Mouse (Mus musculus) kidney, adult 8-10 months (tissue): Measurements from ENCODE around the gene Fmnl1.

Experiments
- DNase-seq, 2 experiments: peaks; one replicate each; pipeline ENCODE4 v3.0.0; 2022

Gene Fmnl1

DNA sequence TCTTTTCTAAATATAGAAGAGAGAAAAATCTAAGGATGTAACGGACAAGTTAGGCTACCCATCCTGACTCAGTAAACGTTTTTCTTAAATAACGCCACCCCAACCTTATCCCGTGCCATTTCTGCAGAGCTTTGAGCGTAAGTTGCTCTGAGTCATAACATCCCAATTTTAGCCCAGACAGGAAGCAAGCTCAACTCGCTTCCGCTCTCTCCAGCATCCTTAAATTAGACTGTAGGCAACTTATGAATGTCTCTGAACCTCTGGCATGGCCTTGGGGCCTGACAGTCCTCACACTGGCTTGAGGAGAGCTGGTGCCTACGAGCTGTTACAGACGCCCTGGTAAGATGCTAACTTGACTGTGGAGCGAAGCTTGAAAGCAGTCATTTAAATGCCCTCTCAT is 52.5 kb downstream of the Fmnl1 start:
- peak in 1 of 2 experiments; percentile 36 for DNase-seq

DNA sequence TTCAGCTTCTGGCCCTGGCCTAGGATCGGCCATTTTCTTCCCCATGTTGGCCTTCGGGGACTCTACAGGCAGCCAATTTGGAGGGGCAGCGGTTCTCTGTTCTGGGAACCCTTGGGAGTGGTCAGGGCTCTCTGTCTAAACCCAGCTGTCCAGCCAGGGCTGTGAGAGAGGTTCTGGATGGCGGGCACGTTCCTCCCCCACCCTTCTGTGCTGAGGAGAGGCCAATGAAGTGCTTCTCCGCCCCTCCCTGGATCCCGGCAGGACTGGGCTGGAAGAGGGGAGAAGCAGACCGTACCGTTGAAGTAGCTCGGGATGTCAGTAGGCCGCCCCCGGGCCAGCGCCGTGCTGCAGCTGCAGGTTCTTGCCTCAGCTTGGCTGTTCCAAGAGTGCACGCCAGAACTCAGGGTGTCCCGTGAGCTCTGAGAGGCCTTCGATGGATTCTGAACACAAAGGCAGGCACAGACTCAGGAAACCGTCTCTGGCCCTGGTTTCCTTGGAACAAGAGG is 53.1 kb downstream of the Fmnl1 start:
- no peak for DNase-seq

DNA sequence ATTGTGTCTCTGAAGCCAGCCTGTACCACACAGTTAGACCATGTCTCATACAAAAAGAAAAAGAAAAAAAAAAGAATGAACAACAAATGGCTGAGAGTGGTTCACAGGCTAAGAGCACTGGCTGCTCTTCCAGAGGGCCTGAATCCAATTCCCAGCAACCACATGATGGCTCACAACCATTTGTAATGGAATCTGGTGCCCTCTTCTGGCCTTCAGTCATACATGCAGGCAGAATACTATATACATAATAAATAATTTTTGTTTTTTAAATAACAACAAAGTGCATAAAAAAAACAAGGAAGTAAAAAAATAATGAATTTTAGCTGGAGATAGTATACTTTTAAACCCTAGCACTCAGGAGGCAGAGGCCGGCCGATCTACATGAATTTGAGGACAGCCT is 58.7 kb downstream of the Fmnl1 start:
- DNase-seq: no peak

DNA sequence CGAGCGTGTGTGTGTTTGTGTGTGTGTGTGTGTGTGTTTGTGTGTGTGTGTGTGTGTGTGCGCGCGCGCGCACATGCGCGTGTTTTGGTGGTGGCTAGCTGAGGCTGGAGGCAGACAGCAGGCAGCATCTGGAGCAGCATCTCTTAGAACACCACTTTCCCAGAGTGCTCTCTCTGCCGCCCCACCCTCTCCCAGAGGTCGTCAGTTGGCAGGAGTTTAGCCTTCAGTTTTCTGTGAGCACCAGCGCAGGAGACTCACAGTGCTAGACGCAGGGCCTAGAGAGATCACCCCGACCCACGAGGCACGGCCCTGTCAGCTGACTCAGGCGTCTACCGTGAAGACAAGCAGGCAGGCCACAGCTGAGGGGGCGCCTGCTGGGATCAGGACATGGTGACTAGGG is 59.7 kb downstream of the Fmnl1 start:
- DNase-seq: no peak

DNA sequence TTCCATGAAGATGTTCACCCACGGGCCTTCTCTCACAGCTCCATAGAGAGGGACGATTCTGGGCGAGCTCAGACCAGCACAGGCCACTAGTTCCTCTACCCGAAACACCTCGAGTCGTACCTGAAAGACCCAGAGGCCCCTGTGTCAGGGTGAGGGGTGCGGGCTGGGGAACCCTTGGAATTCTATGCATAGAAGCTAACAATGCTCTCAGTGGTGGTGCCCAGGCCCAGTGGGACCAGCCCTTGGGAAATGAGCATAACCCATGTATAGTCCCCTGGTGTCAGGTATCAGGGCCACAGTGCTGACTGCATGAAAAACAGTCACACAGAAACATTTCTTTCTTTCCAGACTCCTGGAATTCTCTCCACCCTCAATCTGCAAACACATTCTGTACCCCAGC is 60.5 kb downstream of the Fmnl1 start:
- DNase-seq: no peak

DNA sequence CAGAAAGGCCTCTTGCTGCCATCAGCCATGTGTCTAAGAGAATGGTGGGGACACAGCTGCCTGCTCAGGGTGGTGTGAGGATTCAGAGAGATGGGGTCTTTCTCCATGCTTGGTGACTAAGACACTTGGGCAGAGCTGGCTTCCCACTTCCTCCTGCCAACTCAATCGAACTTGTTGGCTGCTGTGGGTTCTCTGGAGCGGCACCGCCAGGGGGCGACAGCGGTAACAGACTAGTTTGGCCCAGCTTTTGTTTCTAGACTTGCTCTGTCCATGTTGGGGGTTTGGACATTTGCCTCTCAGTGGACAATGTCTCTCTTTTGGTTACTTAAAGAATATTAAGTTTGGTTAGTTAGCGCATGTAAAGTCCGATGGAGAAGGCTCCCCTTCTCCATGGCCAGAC is 62.1 kb downstream of the Fmnl1 start:
- peak; percentile 75 to 88 for DNase-seq

DNA sequence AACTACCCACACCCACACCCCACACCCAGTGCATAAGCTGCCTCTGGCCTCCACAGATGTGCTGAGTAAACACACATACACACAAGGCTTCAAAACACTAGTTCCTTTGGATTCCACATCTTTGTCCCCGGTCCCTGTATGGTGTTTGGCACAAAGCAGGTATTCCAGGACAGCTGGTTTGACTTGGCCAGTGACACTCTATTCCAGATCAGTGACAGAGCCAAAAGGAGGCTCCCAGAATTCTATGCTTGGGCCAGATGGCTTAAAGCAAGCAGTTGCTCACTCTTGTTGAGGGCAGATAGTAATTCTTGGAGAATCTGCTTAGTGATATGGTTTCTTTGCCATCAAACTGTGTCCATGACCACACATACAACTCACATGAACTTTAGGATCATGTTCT is 63.5 kb downstream of the Fmnl1 start:
- no peak for DNase-seq

DNA sequence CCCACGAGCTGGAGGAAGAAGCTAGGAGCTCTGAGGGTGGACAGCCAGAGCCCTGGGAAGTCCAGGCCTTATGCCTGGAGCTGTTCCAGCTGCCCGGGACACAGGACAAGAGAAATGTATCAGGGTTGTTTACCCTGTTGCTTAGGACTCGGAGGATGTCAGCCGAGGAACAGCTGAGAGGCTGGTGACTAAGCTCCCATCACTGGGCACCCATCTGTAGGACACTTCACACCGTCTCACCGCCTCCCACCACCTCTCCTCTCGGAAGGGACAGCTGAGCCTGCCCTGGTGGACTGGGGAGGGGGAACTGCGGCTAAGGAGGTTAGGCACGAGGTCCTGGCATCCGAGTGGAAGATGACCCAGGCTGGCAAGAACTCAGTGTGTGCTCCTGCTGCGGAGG is 64.8 kb downstream of the Fmnl1 start:
- no peak for DNase-seq

DNA sequence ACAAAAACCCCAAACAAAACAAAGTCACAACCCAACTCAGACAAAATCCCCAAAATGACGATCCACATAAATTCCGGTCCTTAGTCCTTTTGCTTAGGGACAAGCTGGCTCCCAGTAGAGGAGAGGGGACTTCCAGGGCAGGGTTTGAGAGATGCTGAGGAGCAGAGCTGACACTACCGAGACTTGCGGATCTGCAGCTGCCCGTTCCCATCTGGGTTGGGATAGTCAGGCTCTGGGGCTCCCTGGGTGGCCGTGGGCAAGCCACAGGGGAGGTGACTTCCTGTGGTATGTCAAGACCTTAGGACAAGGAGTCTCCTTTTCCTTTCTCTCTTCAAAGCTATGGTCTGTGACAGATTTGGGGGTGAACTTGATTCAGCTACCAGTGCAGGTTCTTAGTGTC is 65.5 kb downstream of the Fmnl1 start:
- no peak for DNase-seq

DNA sequence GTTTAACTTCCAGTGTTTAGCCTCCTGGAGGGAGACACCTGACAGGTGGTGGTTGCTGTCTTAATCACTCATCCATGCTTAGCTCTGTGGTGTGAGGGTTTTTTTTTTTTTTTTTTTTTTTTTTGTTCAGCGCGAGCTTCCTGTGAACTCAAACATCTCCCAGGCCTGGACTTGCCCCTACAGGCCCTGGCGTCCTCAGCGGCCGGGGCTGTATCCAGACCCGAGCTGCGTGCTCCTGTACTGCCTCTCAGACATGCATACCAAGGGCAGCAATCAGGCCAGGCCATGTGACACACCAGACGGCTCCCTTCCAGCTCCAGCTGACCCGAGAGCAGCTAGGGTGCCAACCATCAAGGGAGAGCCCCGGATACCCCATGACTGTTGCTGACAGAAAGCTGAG is 66.0 kb downstream of the Fmnl1 start:
- DNase-seq: no peak

DNA sequence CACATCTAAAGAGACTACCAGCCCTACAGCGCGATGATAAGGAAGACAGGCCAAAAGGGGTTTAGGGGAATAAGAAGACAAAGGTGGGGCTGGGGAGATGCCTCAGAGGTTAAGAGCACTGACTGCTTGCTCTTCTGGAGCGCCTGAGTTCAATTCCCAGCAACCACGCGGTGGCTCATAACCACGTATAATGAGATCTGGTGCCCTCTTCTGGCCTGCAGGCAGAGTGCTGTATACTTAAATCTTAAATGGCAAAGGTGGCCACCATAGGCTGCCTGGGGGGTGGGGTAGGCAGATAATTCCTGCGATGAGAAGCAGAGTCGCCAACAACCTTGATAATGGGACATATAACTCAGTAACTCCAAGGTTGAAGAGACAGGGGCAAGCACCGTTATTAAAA is 66.8 kb downstream of the Fmnl1 start:
- no peak for DNase-seq

DNA sequence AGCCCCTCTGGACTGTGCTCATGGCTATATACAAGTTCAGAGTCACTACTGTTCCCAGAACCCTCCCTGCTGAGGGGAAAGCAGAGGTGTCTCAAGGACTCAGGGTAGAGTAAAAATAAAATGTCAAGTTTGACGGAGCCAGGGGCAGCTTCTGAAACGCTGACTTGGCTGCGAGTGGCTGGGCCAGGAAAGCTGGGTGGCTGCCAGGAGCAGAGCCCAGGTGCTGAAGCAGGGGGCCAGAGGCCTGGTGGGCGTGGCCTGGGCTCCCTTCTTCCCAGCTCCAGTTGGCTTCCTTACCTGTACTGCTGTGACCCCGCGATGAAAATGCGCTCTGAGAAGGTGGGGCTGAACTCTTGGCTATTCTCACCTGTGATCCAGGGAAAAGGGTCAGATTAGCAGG is 69.8 kb downstream of the Fmnl1 start:
- DNase-seq: peak; percentile 71

DNA sequence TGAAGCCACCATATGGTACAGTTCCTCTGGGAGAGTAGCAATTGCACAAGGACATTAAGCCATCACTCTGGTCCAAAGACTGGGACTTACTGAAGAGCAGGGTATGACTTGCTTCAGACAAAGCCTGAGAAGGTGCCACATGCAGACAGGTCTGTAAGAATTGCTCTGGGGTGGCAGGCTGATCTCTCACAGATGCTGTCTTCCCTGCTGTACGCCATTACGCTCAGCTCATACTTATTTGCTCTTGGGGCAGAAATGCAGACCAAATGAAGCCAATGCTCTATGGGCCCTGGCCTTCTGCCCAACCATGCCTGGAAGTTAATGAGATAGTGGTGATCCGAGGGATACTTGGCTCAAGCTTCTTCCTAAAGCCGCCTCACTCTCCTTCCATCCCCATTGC is 73.9 kb downstream of the Fmnl1 start:
- no peak for DNase-seq

DNA sequence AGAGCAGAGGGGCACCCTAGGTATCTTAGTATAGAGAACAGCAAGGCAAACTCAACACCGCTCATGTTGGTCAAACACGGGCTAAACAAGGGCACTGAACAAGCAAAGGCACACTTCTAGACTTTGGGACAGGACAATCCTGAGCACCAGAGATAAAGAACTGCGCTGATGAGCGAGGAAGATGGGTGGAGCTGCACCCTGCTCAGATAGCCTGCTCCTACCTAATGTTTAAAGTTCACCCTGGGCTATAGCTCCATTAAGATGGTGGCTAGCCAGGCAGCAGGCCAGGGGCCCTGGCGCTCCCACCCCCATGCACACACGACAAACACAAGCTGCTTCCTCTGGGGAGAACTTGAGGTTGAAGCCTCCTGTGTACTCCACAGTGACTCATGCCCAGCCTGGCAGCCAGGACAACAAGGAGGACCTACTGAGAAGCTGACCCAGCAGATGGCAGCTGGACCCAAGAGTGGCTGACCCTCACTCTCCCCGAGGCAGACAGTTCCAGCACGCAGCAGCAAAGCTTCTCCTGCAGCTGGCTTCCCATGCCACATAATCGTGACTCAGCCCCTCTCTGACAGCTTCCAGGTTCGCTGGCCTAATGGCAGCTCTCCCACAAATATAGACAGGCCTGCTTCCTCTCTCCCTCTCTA is 75.3 kb downstream of the Fmnl1 start:
- DNase-seq: no peak

DNA sequence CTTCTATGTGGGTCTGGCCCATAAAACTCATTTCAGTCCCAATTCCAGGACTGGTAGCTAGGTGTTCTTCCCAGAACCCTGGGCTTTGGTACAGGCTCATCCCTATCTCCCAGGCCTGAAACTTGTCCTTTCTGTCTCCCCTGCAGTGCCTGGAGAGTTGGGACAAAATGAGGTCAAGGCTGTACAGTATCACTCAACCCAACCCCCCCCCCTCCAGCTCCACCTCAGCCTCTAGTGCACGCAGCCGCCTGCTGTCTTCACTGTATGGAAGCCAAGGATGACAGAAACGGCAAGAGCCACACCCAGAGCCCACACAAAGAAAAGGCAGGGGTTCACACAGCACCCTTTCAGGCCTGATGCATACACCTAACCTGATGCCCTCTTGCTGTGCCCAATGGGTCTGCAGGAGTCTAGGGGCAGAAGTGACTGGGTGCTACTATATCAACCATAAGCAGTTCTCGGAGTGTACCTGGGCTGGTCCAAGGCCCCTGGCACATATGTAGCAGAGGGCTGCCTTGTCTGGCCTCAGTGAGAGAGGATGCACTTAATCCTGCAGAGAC is 75.9 kb downstream of the Fmnl1 start:
- DNase-seq: no peak

DNA sequence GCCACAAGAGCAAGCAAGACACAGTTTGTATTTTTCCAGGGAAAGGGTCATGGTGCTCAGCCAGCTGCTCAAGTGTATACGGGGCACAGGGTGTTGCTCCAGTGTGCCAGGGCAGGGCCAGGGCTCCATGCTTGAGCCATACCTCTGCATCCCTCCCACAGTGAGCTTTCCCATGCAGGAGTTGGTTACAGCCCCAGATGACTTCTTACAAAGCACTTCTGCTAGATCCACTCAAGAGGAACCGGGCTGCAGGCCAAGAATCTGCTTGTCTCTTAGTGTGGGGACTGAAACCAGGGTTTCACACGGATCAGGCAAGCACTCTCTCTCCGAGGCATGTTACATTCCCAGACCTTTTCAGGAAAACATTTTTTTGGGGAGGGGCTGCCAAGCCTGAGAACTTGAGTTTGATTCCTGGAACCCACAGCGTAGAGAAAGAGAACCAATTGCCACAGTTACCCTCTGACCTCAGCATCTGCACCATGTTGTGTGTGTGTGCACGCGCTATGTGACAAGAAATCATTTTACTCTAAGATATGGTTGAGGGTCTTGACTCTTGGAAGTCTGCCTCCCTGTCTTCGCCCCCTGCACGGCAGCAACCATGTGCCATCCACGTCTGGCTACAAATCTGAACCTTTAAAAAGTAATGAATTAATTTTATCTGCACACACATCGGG is 76.7 kb downstream of the Fmnl1 start:
- peak; percentile 71 to 86 for DNase-seq
